Mouse (Mus musculus) frontal cortex, adult (tissue): Measurements from ENCODE around the gene Slc47a1.
"Not testable (repeated sequence)": the region's sequence is repeated elsewhere in the genome, so short reads cannot be mapped to it uniquely, and the experiment has no call there.

Source experiments
- ATAC-seq: cut with Nextera tagmentation; 2 replicates; pipeline ENCODE4 v1.9.2; 2017; ENCODE audit warnings: mild to moderate bottlenecking, moderate library complexity, mixed read lengths; ENCODE audit not compliant: low TSS enrichment

The Slc47a1 gene

DNA sequence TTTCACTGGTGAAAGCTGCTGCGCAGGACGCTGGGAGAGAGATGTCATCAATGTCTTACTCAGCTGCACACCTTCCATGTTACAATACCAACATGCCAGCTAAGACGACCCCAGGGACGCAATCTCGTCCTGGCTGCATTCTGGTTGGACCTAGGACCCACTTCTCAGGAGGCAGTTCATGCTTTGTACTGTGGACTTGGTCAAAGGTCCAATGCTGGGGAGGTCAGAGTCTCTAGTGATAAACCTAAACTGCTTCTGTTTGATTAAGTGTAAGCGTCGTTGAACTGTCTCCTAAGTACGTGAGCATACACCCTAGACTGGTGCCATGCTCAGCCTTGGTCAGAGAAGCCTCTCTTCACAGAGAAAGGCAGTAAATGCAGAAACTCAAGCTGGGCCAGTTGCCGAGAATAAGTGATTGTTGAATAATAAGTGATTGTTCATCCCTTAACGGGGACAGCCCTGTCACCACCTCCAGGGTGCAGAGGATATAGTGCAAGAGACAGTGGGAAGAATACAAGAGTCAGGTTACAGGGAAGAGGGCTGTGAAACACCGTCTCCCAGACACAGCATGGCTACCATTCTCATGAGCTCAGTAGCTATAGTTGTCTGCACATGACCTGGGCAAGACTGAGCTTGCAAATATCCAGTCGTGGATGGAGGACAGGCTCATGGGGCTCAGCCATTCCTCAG is 58.8 kb downstream of the Slc47a1 start:
- ATAC-seq = no peak

DNA sequence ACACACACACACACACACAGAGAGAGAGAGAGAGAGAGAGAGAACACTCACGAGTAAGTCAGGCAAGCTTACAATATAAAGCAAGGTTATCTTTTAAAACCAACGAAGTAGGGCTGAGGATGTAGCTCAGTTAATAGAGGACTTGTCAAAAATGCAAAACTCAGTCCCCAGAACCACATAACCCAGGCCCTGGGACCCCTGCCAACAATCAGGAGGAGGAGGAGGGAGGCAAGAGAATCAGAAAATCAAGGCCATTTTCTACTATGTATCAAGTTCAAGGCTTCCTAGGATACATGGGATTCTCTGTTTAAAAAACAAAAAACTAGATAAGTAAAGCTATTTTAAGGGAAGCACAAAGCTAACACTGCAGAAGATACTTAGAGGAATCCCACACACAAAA is 61.3 kb downstream of the Slc47a1 start:
- ATAC-seq = no peak

DNA sequence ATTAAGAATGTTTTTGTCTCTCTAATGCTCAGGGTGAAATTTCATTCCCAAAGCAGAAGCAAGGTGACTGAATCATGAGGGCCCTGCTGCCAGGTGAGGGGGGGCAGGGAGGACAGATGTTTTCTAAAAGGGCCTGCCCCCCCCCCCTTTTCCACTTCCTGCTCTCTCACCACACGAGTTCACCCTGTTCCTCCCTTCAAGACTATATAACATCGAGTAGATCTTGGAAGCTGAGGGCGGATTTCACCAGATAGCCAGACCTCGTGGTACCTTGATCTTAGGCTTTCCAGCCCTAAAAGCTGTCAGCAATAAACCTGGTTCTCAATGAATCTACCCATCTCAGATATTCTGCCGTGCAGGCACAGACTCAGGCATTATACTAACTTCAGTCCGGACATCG is 67.8 kb downstream of the Slc47a1 start:
- ATAC-seq = no peak

GRCm38 (mm10) chr11:61309831-61310230 is 68.3 kb downstream of the Slc47a1 start:
- no peak for ATAC-seq

GRCm38 (mm10) chr11:61307795-61308194 is 70.3 kb downstream of the Slc47a1 start:
- no peak for ATAC-seq

DNA sequence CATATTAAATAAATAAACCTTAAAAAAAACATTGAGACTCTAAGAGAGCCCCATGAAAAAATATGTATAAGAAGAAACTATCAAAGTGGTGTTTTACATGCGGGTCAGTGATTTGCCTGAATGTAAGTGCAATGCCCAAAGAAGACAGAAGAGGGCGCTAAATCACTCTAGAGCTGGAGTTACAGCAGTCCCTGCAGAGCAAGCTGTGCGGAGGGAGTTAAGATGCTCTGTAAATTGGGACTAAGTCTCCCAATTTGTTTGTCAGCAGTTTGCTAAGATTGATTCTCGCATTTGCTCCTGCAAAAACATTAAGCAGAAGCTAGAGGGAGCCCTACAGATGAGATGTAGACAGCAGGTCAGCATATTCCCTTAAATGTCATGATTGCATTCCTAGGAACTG is 72.8 kb downstream of the Slc47a1 start:
- no peak for ATAC-seq

GRCm38 (mm10) chr11:61304535-61304934 is 73.6 kb downstream of the Slc47a1 start:
- not testable (repeated sequence) for ATAC-seq

DNA sequence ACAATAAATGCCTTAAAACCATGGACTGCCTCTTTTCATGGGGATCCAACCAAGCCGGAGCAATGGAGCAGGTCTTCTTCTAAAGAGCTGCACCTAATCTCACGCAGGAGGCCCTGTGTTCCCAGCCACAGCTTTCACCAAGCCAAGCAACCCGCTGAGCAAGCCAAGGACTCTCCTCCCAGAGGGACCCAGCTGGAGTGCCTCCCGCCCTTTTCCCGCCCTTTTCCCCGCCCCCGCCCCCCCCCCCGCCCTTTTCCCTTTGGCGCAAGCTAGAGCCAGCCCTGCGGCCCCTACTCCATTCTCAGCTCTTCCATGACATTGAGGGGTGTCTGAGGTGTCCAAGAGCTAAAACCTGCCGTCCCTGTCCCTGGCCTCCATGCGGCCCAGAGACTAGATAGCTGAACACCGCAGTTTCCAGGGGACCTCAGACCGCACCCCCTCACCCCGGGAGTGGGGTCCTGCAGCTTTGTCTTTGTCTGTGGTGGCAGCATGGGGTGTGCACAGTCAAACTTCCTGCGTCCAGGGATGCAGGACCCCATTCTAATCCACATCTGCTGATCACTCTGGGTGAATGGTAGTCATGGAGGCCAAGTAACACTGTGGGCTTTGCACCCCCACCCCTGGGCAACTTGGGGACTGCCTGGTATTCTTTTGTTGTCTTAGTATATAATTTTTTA is 77.3 kb downstream of the Slc47a1 start:
- no peak for ATAC-seq

- ATAC-seq = no peak
Observed at GRCm38 (mm10) chr11:61300205-61300604, 77.9 kb downstream of the Slc47a1 start.

- no peak for ATAC-seq
Observed at GRCm38 (mm10) chr11:61297901-61298300, 80.2 kb downstream of the Slc47a1 start.

DNA sequence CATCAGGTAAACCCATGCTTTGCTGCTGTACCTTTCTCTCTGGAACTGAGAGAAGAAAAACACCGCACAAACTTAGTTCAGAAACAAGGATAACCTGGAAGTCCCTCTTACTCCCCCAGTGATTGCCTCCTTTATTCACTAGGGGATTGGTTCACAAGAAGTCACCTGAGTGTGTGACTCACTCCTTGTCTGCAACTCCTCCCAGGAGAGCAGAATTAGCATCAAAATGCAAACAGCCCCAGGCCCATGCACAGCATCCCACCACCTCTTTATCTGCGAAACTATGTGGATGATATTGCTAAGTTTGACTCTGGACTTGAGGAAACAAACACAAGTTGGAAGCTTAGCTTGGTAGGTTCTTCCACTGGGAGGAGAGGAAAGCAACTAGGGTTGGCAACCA is 80.8 kb downstream of the Slc47a1 start:
- no peak for ATAC-seq

DNA sequence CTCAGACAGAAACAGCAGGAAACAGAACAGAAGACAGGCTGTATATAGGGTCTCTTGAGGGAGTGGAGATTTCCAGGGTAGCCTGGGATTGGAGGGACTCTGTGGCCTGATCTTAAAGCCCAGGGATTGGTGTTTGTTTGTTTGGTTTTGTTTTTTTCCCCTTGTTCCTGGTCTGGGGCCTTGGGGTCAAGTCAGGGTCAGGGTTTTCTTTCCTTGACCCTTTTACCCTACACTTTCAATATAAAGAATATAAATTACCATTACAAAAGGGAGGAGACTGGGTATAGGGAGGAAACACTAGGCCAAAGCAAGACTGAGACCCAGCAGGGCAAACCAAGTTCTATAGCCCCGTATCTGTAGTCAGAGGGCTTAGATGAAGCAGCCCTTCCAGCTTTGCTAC is 81.6 kb downstream of the Slc47a1 start:
- ATAC-seq = no peak

GRCm38 (mm10) chr11:61295556-61295955 is 82.6 kb downstream of the Slc47a1 start:
- no peak for ATAC-seq

- no peak for ATAC-seq
Observed at GRCm38 (mm10) chr11:61294431-61294830, 83.7 kb downstream of the Slc47a1 start.
